ENCODE assay signal across 8 mouse cellular contexts in genomic region chr17:87108507-87109292, GRCm38 (mm10). TPM values are rescaled to one million over a fixed set of nuclear protein-coding genes. Genes with fewer than 3 reads are reported as not detected.
DNase-seq lines count a peak whose midpoint lies in the region; ATAC-seq lines count a peak whose summit lies in the region.

No protein-coding gene starts in this region.

- H3K4me1 ChIP-seq in neural tube, embryonic 11.5 days (ENCODE audit: control insufficient read depth, insufficient read depth, low read length), result peaks cover 6% of the 10 kb centered on the region
- peaks cover 25% of the 10 kb centered on the region for H3K4me1 ChIP-seq in limb, embryonic 13.5 days
- H3K4me1 ChIP-seq in stomach, embryonic 15.5 days, result peaks cover 10% of the 10 kb centered on the region

- no peaks in the 10 kb centered on the region for H3K27me3 ChIP-seq in neural tube, embryonic 11.5 days (ENCODE audit: control insufficient read depth, insufficient read depth, low read length)
- H3K27me3 ChIP-seq in limb, embryonic 13.5 days, result no peaks in the 10 kb centered on the region
- H3K27me3 ChIP-seq in stomach, embryonic 15.5 days (replicated peaks), result no peaks in the 10 kb centered on the region

- peak; percentile 22 for DNase-seq in cerebellum, adult 8-10 months
- DNase-seq in neural tube, embryonic 11.5 days (ENCODE audit: low spot score), result no peak
- DNase-seq in neural tube, embryonic 10.5 days (ENCODE audit: extremely low spot score, low spot score), result no peak
- DNase-seq in MN1 (ENCODE audit: low spot score), result no peak
- DNase-seq in thymus, adult 18-20 months, result no peak

- no peak overlapping the region for H3K27ac ChIP-seq in neural tube, embryonic 11.5 days (ENCODE audit: low read depth, low read length)
- no peak overlapping the region for H3K27ac ChIP-seq in limb, embryonic 13.5 days
- H3K27ac ChIP-seq in stomach, embryonic 15.5 days, result peak overlapping the region; percentile 82; the same call in 1 of the 2 replicates

- H3K36me3 ChIP-seq in neural tube, embryonic 11.5 days (ENCODE audit: control insufficient read depth, insufficient read depth, low read length), result no peaks in the 10 kb centered on the region
- H3K36me3 ChIP-seq in limb, embryonic 13.5 days, result no peaks in the 10 kb centered on the region
- H3K36me3 ChIP-seq in stomach, embryonic 15.5 days, result no peaks in the 10 kb centered on the region

- WGBS in neural tube, embryonic 11.5 days, result 46% methylated on average over 13 of the region's 13 CpGs
- 39% methylated on average over 13 of the region's 13 CpGs for WGBS in limb, embryonic 13.5 days
- WGBS in stomach, embryonic 15.5 days, result 39% methylated on average over 13 of the region's 13 CpGs

- ATAC-seq in cerebellum, adult (ENCODE audit: insufficient number of reproducible peaks, low FRiP score, low TSS enrichment), result no peak
- ATAC-seq in neural tube, embryonic 11.5 days (ENCODE audit: insufficient read depth, low FRiP score, low TSS enrichment), result no peak
- no peak for ATAC-seq in limb, embryonic 13.5 days (ENCODE audit: low FRiP score, low read depth)
- ATAC-seq in stomach, embryonic 15.5 days (ENCODE audit: insufficient read depth, low FRiP score, low read depth), result no peak

- no peaks in the 10 kb centered on the region for H3K9me3 ChIP-seq in neural tube, embryonic 11.5 days (ENCODE audit: control insufficient read depth, low read length)
- H3K9me3 ChIP-seq in limb, embryonic 13.5 days, result no peaks in the 10 kb centered on the region
- no peaks in the 10 kb centered on the region for H3K9me3 ChIP-seq in stomach, embryonic 15.5 days

- H3K4me3 ChIP-seq in neural tube, embryonic 11.5 days (ENCODE audit: low read depth, low read length), result peak overlapping the region; percentile 92
- peak overlapping the region; percentile 75 for H3K4me3 ChIP-seq in limb, embryonic 13.5 days
- peak overlapping the region; percentile 74 for H3K4me3 ChIP-seq in stomach, embryonic 15.5 days (replicated peaks)

- peak overlapping the region; percentile 84 for H3K4me2 ChIP-seq in neural tube, embryonic 11.5 days (ENCODE audit: low read depth)
- peak overlapping the region; percentile 87 for H3K4me2 ChIP-seq in limb, embryonic 13.5 days (replicated peaks)
- peak overlapping the region; percentile 86 for H3K4me2 ChIP-seq in stomach, embryonic 15.5 days

- H3K9ac ChIP-seq in neural tube, embryonic 11.5 days (ENCODE audit: low read length), result peak overlapping the region; percentile 82
- H3K9ac ChIP-seq in limb, embryonic 13.5 days, result peak overlapping the region; percentile 86
- peak overlapping the region; percentile 69; the same call in 1 of the 2 replicates for H3K9ac ChIP-seq in stomach, embryonic 15.5 days

RNA-seq across cellular contexts. Expression of gene Socs5, which starts 1.2 kb away (rescaled TPM):
- polyA plus RNA-seq in neural tube, embryonic 11.5 days (2014; fragmentation: Nextera tagmentation; extraction: Ambion mirVana), result 15.4 and 16.8 TPM in 2 replicates
- polyA plus RNA-seq in limb, embryonic 13.5 days (2015; fragmentation: Nextera tagmentation; extraction: Ambion mirVana), result 15.9 and 16.2 TPM in 2 replicates
- polyA plus RNA-seq in stomach, embryonic 15.5 days (2015; fragmentation: Nextera tagmentation; extraction: Ambion mirVana), result 11.5 and 12.2 TPM in 2 replicates
